Mouse (Mus musculus) adrenal gland, adult 10 weeks (tissue): Measurements from ENCODE around the gene Ugdh. TPM values are rescaled to one million over a fixed set of nuclear protein-coding genes. Genes with fewer than 3 reads are reported as not detected.

Experiments used
- polyA plus RNA-seq: library from polyadenylated mRNA; stranded (reverse); fragments of 350-450 nt; fragmentation: Illumina TruSeq; extraction: RNeasy Lipid Tissue Mini Kit (QIAGEN cat#74804); gene quantifications from one replicate; pipeline ENCODE4 v1.2.3, GENCODE M21; 2014; ENCODE audit warnings: low read depth, low replicate concordance

Ugdh gene
- 208 TPM for polyA plus RNA-seq

DNA sequence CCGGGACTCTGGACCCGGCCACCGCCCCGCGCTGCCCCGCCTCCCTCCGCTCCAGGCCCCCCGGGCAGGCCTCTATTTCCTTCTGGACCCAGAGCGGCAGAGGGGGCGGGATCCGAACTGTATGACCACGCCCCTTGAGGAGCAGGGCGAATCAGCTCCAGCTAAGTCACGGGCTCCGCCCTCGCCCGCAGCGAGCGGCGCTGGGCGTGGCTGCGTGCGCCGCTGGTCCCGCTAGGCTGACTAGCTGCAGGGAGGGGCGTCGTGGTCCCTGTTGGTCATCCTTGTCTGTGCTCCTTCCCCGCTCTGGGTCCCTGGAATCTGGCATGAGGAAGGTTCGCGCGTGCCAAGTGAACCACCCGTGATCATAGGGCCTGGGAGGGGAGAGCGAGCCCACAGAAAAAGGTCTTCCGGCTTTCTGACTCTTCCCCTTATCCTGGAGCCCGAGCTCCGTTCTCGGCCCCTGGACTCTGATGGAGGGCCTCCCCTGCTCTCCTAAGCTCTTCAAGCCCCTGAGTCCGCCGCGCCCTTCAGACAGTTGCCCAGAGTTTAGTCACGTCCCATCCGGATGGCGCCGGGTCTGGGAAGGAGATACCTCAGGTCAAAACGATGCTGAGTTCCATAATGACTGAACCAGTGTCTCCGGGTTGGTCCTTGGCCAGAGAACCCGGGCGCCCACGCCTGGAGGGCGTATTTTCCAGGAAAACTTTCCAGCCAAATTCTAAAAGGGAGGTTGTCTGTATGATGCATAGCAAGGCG is at the start of gene Ugdh:
Gene Ugdh, minus strand, starts transcription at position 144 of the 756 bp plus-strand sequence.

GRCm38 (mm10) chr5:65390648-65391644 is 44.8 kb downstream of the Ugdh start, which contains the start of the genes Rpl9 and Lias:
Gene Rpl9 (minus strand): TSS chr5:65391444.
Gene Lias (plus strand): TSS chr5:65391497.

Other genes with a start within 250 kb of the Ugdh start
- gene Wdr19, start 236.3 kb downstream of the Ugdh start, polyA plus RNA-seq: 12.6 TPM
- gene Rfc1, start 100.3 kb downstream of the Ugdh start, polyA plus RNA-seq: 49.6 TPM
- 5.3 TPM for gene Klb, start 87.6 kb downstream of the Ugdh start, polyA plus RNA-seq
- 580 TPM for gene Rpl9, start 44.5 kb downstream of the Ugdh start, polyA plus RNA-seq
- 116 TPM for gene Lias, start 44.5 kb downstream of the Ugdh start, polyA plus RNA-seq
- not detected for gene Gm43552, start 56.9 kb upstream of the Ugdh start, polyA plus RNA-seq
- gene Smim14, start 101.2 kb upstream of the Ugdh start, polyA plus RNA-seq: 229 TPM
- 152 TPM for gene Ube2k, start 101.3 kb upstream of the Ugdh start, polyA plus RNA-seq